Mouse (Mus musculus) thymus, adult 2 months (tissue): ENCODE measurements around the gene Esrrb.

Experiments
- CTCF ChIP-seq: fragments of 200-500 bp; IDR thresholded peaks from 2 replicates; pipeline ENCODE4 v1.5.1; 2012; ENCODE audit warnings: mild to moderate bottlenecking, control low read depth, low read length, moderate library complexity, borderline replicate concordance; ENCODE audit not compliant: control insufficient read depth, poor library complexity, insufficient read depth; ENCODE audit errors: extremely low read depth
- POLR2A ChIP-seq: fragments of 200-500 bp; IDR thresholded peaks from 2 replicates; pipeline ENCODE4 v1.6.1; 2012; ENCODE audit warnings: mild to moderate bottlenecking, low read length, control low read depth, moderate library complexity; ENCODE audit not compliant: control insufficient read depth, poor library complexity, insufficient read depth; ENCODE audit errors: extremely low read depth

DNA sequence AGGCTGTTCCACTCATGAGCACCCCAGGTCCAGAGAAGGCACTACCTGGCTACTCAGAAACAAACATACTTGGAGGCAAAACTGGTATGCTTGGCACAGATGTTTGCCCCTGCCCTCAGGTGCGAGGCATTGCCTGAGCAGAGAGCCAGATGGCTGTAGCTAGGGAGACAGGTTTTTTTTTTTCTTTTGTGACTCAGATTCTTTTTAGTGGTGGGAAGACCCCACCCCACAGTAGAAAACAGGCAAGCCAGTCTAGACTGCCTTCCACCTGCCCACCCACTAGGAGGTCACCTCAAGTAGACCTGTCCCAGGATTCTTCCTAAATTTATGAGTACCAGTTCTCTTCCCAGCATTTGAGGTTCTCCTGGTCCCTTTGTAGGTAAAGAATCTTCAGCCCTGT is 103.5 kb downstream of the Esrrb start:
- TF ChIP-seq POLR2A (no peak), CTCF (no peak)
